Mouse (Mus musculus): ENCODE measurements around the gene Ddx27. TPM values are rescaled to one million over a fixed set of nuclear protein-coding genes. Genes with fewer than 3 reads are reported as not detected.

Gene Ddx27
- total RNA-seq, 4 experiments from 2014 or later = 30.7 to 32.7 (median 31.1) TPM

DNA sequence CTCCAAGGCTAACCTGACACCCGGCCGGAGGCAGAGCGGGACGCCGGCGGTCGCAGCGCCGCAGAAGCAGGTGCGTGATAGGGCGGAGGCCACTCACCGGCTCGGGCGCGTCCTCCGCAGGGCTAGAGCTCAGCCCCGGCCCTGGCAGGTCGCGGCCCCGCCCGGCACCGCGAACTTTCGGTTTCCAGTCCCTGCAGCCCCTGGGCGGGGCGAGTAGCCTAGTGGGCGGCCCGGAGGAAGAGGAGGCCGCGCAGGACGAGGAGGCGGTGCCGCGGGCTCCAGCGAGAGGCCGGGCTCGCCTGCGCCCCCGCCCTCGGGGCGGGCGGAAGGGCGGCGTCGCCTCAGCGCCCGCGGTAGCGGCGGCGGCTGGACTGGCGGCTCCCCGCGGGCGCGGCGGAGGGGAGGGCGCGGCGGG lies 47.5 kb downstream of the Ddx27 start:
- DNase-seq (ENCODE audit: low spot score in 2 of 2) = peak; percentile 62 to 88

GRCm38 (mm10) chr2:167062965-167063880 lies 48.2 kb downstream of the Ddx27 start, which contains the start of gene Znfx1:
Znfx1 (minus strand) TSS chr2:167063015.
- peak; percentile 96 to 97 for DNase-seq (ENCODE audit: low spot score in 2 of 2)

GRCm38 (mm10) chr2:167063906-167064496 lies 49.0 kb downstream of the Ddx27 start:
- DNase-seq (ENCODE audit: low spot score in 2 of 2) = no peak

- DNase-seq (ENCODE audit: low spot score in 2 of 2) = no peak
These were observed 49.8 kb downstream of the Ddx27 start for GRCm38 (mm10) chr2:167064601-167065295.

GRCm38 (mm10) chr2:167066031-167066430 lies 51.0 kb downstream of the Ddx27 start:
- DNase-seq (ENCODE audit: low spot score in 2 of 2) = no peak

DNA sequence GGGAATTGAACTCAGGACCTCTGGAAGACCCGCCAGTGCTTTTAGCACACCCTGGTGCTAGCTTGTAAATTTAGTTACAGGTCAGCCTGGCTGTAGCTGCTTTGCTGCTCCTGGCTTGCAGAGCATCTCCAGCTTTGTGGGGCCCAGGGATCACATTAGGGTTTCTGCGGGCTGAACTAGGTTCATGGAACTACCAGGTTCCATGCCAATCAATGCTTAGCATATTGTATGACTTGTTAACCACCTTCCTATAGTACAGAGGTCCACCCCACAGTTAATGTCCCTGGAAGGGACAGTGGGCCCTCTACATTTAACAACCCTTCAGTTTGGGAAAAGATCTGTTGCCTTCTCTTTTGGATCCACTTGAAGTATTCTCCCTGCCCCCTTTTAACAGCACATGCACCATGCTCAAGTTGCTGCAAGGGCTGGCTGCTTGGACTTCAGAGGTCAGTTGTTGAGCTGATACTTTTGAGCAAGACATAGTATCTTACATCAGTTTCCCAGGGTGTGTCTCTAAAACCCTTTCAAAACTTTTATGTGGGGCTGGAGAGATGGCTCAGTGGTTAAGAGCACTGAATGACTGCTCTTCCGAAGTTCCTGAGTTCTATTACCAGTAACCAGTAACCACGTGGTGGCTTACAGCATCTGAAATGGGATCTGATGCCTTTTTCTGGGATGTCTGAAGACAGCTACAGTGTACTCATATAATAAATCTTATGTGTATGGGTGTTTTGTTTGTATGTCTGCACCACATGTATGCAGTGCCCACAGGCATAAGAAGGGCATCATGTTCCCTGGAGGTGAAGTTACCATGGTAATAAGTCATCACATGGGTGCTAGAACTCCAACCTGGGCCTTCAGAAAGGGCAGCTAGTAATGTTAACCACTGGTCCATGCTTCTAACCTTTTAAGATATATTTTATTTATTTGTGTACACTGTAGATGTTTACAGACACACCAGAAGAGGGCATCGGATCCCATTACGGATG lies 51.8 kb downstream of the Ddx27 start:
- DNase-seq (ENCODE audit: low spot score in 2 of 2) = no peak

GRCm38 (mm10) chr2:167067575-167067974 lies 52.6 kb downstream of the Ddx27 start:
- no peak for DNase-seq (ENCODE audit: low spot score in 2 of 2)

DNA sequence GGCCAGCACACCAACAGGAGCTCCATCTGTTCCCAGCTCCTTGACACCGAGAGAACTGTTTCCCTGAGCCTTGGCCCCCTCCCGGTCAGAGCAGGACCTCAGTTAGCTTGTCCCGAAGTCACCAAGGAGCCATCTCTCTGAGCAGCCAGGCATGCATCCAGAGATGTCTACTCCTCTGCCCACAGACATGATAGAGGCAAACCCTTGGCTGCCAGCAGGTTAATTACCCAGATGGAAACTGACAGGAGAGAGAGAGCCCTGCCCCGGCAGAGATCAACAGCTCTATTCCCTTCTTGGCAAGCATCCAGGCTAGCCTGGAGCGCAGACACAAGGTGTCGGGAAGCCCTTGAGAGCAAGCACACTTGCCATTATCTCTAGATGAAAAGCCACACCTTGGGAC lies 55.3 kb downstream of the Ddx27 start:
- no peak for DNase-seq (ENCODE audit: low spot score in 2 of 2)

DNA sequence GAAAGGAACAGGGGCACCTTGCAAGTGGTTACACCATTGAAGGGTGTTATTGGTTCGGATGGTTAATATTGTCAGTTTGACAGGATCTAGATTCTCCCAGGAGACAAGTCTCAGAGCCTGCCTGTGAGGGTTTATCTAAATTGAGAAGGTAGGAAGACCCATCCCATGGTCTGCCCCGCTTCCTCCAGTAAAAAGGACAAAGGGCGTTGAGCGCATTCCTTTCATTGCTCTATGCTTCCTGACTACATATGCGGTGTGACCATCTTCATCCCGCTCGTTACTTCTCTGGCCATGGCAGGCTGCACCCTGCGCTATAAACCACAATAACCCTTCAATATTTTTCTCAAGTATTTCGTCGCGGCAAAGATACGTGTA lies 56.3 kb downstream of the Ddx27 start:
- no peak for DNase-seq (ENCODE audit: low spot score in 2 of 2)

GRCm38 (mm10) chr2:167071641-167072601 lies 56.9 kb downstream of the Ddx27 start:
- DNase-seq (ENCODE audit: low spot score in 2 of 2) = peak; percentile 92 to 95

GRCm38 (mm10) chr2:167074587-167074986 lies 59.6 kb downstream of the Ddx27 start:
- DNase-seq (ENCODE audit: low spot score in 2 of 2) = no peak

DNA sequence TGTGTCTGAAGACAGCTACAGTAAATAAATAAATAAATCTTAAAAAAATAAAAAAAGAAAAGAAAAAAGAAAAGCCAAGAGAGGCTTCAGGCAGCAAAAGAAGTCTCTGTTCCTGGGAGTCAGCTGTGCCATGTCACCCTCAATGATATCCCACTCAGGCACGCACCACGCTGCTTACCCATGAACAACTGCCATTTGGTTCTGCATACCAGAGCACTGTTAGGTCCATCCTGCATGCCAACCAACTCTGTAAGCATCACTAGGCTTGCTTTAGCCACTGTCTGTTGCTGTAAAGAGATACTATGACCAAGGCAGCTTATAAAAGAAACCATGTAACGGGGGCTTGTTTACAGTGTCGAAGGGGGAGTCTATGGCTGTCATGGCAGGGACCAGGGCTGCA lies 61.4 kb downstream of the Ddx27 start:
- DNase-seq (ENCODE audit: low spot score in 2 of 2) = no peak

- no peak for DNase-seq (ENCODE audit: low spot score in 2 of 2)
These were observed 61.8 kb downstream of the Ddx27 start for GRCm38 (mm10) chr2:167076759-167077158.

DNA sequence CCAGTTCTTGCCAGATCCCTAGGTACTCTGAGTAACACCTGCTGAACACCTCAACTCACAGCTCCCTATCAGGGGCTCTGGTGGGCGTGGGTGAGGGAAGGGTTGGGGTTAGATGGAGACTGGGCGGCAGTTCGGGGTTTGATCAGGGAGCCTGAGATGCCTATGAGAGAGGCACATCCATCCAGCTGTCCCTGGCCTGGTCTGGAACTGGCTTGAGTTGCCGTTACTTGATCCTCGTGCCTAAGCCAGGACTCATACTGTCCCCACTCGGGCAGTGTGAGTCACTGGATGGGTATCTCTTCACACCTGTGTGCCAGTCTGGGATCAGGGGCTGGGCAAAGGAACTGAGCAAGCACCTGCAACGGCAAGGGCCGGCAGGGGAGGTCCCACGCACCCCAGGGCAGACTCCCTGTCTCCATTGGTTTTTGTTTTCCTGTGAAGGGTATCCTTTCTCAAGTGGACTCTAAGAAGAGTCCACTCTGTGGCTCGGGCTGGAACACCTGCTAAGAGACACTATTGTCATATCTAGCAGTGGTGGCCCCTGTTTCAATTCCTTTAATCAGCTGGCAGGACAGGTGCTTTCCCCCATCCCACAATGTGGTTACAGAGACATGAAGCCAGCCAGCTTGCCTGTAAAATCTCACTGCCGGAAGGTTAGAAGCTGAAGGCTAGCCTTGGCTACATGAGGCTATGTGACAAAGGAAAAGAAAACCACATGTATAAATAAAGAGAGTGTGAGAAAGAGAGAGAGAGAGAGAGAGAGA lies 62.4 kb downstream of the Ddx27 start:
- DNase-seq (ENCODE audit: low spot score in 2 of 2) = no peak

DNA sequence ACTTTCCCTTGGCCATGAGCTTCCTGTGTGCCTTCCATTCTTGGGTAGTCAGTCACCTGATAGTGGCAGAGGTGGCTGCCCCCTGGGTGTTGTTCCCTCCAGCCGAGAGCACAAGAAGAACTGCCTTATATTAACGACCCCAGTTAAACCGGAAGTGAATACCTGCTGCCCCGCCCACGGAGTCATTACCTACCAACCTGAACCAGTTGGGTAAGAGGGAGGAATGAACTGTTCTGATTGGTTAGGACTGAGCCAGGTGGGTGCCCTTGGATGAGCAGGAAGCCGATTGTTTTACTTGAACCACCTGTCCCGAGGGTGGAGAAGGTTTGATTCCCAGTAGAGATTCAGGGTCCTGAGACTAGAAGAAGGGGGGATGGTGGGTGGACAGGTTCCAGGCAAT lies 63.5 kb downstream of the Ddx27 start:
- DNase-seq (ENCODE audit: low spot score in 2 of 2) = no peak

GRCm38 (mm10) chr2:167078931-167079495 lies 64.0 kb downstream of the Ddx27 start:
- peak in 1 of 2 experiments; percentile 57 for DNase-seq (ENCODE audit: low spot score in 2 of 2)

- peak; percentile 61 to 87 for DNase-seq (ENCODE audit: low spot score in 2 of 2)
These were observed 64.7 kb downstream of the Ddx27 start for GRCm38 (mm10) chr2:167079535-167080257.

- DNase-seq (ENCODE audit: low spot score in 2 of 2) = no peak
These were observed 65.4 kb downstream of the Ddx27 start for GRCm38 (mm10) chr2:167080387-167080786.
